Mouse (Mus musculus): ENCODE results near the gene Hist1h1d. TPM values are rescaled to one million over a fixed set of nuclear protein-coding genes. Genes with fewer than 3 reads are reported as not detected.
"Not testable (repeated sequence)": the region's sequence is repeated elsewhere in the genome, so short reads cannot be mapped to it uniquely, and the experiment has no call there.

Gene Hist1h1d
- total RNA-seq, 2 experiments from 2014 or later = 59.1 to 587 TPM

DNA sequence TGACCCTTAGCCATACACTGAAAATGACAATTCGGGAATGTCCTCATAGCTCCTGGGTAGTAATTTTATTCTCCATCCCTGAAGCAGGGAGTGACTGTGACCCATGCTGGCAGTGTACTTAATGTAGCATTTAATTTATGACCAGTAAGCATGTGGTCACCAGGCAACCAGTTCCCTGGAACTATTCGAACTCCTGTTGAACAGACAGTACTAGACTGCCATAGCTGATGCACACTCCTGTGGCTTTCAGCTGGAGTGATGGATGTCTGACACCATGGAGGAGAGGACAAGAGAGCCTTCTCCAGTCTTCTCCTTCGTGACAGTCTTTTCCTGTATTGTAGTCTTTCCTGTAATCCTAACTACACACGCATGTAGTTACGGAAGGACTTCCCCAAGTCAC, 24.1 kb upstream of the Hist1h1d start:
- no peak for ATAC-seq (replicated peaks; ENCODE audit: low FRiP score, poor library complexity, severe bottlenecking)

DNA sequence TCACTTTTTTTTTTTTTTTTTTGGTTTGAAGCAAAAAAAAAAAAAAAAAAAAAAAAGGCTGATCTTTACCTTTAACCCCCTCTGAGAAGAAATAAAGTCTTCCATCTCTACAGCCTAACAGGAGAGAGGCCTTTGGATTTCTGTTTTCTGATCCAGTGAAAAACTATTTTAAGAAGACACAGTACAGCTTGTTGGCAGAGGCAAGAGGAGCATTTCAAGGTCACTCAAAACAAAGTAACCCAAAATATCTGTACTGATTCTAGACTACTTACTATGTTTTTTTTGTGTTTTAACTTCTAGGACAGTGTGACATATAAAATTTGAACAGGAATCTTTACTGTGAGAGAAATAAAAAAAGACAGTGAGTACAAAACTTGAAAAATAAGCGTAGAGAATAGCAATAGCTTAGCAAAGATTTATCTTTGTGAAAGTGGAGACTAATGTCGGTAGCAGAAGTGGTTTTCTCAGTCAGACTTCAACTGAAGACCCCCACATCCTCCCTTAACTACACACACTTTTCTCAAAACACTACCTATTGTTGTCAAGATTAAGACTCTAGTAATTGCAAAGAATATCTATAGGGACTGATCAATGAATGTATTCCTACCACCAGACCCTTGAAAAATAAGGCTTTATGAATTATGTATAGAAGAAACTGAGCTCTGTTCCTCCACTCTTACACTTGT, 23.4 kb upstream of the Hist1h1d start:
- ATAC-seq (replicated peaks; ENCODE audit: low FRiP score, poor library complexity, severe bottlenecking) = no peak

DNA sequence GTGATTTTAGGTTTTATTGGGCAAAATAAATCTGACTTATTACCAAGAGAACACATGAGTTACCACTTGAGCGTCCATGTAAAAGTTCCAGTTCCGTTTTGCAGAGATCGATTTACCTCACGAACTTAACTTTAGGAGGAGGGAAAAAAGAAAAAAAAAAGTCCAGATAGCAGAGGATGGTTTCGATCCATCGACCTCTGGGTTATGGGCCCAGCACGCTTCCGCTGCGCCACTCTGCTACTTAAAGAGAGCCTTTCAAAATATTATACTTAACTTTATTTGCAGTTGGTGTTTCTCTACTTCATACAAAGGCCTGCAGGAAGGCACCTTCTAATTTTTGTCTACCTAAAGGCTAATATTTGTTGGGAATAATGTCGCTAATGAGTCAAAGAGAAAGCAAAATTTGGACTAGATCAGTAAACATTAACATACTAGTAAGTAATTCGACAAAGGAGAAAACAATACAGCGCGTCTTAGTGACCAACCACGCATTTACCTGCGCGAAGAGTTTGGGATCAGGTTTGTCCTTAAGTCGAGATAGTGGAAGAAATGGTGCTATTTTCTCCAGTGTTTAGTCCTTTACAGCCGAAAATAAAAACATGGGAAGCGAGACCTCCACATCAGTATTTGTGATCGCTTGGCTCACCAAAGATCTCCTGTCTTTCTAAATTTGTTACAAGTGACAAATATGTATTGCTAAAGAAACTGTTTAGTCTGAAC, 22.7 kb upstream of the Hist1h1d start:
- no peak for ATAC-seq (replicated peaks; ENCODE audit: low FRiP score, poor library complexity, severe bottlenecking)

DNA sequence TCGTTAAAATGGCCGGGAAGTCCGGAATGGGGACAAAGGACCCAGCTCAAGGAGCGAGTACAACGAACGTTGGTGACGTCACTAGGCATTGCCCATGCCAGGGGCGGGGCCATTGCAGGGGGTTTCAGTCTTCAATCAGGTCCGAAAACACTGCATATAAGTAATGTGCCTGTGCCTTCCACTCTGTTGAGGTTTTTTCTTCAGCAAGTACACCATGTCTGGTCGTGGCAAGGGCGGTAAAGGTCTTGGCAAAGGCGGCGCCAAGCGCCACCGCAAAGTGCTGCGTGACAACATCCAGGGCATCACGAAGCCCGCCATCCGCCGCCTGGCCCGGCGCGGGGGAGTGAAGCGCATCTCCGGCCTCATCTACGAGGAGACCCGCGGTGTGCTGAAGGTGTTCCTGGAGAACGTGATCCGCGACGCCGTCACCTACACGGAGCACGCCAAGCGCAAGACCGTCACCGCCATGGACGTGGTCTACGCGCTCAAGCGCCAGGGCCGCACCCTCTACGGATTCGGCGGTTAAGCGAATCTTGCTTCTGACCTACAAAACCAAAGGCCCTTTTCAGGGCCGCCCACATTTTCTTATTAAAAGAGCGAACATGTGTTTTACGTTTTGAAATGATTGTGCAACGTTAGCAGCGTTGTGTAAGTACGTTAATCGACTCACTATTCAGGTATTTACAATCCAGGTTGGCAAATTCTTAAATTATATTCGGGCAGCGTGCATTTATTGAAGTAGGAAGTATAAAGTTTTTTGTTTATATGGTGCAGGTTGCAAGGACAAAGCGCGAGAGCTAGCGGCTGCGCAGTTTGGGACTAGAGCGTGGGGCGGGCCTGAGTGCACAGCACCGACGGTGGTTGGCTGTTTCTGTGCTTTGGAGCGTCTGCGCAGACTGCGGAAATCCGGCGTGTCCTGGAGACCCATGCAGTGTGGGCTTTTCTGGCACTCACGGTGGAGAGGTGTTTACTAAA, 21.9 kb upstream of the Hist1h1d start, which contains the start of gene Hist1h4h:
Hist1h4h (plus strand) TSS at position 150 of the 975 bp plus-strand sequence.
- peak; percentile 50 for ATAC-seq (replicated peaks; ENCODE audit: low FRiP score, poor library complexity, severe bottlenecking)

DNA sequence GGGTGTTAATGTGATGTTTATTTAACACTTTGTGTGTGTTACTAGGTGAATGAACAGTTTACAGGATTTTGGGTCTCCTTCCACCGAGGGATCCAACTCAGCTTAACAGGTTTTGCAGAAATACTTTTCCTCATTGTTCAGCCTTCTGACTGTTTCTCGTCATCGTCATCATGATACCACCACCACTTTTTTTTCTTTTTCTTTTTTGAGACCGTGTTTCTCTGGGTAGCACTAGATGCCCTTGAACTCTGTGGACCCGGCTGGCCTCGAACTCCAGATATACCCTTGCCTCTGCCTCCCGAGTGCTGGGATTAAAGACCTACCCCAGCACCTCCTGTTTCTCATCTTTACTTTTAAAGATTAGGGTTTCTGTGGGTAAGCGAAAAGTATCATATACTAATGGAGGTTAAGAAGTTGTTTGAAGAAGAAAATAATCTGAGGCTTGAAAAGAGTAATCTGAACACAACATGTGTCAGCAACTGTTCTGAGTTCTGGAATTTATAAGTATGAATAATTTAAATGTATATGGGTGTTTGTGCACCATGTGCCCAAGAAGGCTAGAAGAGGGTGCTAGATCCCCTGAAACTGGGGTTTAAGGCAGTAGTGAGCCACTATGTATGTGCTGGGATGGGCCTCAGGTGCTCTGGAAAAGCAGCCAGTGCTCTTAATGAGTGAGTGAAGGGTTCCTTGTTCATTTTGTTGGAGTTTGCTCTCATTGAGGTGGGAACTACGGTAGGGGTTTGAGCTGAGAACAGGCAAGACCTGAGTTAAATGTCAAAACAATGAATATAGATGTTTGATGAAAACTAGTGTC, 20.6 kb upstream of the Hist1h1d start:
- no peak for ATAC-seq (replicated peaks; ENCODE audit: low FRiP score, poor library complexity, severe bottlenecking)

DNA sequence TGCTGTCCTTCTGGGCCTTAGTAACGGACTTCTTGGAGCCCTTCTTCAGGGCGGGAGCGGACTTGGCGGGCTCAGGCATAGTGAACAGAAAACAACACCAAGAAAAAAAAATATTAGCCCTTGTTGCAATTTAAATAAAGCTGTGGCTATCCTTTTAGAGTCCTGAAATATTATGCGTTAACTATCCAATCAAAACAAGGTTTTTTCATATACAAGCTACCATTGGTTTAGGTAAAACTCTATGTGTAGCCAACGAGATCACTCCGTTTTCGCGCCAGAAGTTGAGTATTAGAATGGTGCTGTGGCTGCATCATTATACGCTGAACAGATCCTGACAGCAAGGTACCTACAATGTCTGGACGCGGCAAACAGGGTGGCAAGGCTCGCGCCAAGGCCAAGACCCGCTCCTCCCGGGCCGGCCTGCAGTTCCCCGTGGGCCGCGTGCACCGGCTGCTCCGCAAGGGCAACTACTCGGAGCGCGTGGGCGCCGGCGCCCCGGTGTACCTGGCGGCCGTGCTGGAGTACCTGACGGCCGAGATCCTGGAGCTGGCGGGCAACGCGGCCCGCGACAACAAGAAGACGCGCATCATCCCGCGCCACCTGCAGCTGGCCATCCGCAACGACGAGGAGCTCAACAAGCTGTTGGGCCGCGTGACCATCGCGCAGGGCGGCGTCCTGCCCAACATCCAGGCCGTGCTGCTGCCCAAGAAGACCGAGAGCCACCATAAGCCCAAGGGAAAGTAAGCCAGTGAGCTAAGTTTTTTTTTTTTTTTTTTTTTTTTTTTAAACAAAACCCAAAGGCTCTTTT, 19.3 kb upstream of the Hist1h1d start, which contains the start of gene Hist1h2af:
Hist1h2af (plus strand) TSS at position 347 of the 808 bp plus-strand sequence.
- peak; percentile 47 for ATAC-seq (replicated peaks; ENCODE audit: low FRiP score, poor library complexity, severe bottlenecking)

DNA sequence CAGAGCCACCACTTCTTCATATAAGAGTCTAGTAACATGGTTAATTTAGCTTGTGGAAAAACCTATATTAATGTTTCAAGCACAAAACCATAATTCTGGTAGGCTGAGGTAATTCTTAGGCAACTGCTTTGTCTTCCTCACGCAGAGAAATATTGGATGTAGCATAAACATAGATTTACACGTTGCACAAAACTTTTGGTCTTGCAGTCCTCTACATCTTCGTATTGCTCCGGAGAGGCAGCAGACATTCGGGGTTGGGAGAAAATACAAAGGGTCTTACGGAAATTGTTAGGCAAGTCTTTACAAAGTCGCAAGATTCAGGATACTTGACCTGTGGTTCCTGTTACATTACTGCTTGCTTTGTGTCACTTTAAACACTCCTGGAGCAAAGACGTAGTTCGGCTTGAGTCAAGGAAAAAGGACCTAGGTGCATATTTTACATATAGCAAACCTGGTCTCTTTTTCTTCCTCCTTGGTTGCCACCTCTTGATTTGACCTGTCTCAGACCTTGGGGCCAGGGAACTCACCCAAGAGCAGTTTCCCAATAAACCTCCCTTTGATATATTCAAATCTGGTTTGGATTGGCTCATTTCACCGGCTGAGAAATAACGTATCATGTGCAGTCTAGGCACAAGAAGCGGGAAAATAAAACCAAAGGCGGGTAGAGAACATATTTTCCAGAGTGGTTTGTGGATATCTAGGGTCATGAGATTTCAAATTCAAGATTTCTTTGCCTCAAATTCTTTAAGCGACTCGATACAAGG, 18.5 kb upstream of the Hist1h1d start:
- ATAC-seq (replicated peaks; ENCODE audit: low FRiP score, poor library complexity, severe bottlenecking) = peak; percentile 23

DNA sequence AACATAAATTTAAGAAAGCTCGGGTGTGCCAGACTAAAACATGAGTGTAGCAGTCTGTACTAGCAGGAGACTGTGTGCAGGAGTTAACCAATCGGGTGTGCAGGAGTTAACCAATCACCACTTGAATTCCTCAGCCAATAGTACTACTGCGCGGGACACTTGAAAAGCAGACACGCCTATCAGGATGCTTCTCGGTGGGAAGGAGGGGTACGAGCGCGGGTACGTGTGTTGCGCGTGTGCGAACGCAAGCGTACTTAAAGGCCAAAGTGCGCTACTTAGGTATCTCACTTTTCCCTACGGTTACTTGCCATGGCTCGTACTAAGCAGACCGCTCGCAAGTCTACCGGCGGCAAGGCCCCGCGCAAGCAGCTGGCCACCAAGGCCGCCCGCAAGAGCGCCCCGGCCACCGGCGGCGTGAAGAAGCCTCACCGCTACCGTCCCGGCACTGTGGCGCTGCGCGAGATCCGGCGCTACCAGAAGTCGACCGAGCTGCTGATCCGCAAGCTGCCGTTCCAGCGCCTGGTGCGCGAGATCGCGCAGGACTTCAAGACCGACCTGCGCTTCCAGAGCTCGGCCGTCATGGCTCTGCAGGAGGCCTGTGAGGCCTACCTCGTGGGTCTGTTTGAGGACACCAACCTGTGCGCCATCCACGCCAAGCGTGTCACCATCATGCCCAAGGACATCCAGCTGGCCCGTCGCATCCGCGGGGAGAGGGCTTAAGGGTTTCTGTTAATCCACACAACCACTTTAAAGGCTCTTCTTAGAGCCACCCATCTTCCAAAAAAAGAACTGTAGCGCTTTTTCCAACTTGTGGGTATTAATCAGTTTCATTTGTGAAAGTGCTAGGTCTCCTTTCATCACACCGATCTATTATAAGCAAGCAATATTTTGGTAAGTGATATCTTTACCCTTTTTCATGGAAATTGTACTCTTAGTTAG, 17.7 kb upstream of the Hist1h1d start, which contains the start of gene Hist1h3g:
Hist1h3g (plus strand) TSS at position 286 of the 939 bp plus-strand sequence.
- peak; percentile 70 for ATAC-seq (replicated peaks; ENCODE audit: low FRiP score, poor library complexity, severe bottlenecking)

- ATAC-seq (replicated peaks; ENCODE audit: low FRiP score, poor library complexity, severe bottlenecking) = no peak
These were observed 16.8 kb upstream of the Hist1h1d start for GRCm38 (mm10) chr13:23536076-23536822.

GRCm38 (mm10) chr13:23537006-23537710, 15.9 kb upstream of the Hist1h1d start:
- no peak for ATAC-seq (replicated peaks; ENCODE audit: low FRiP score, poor library complexity, severe bottlenecking)

DNA sequence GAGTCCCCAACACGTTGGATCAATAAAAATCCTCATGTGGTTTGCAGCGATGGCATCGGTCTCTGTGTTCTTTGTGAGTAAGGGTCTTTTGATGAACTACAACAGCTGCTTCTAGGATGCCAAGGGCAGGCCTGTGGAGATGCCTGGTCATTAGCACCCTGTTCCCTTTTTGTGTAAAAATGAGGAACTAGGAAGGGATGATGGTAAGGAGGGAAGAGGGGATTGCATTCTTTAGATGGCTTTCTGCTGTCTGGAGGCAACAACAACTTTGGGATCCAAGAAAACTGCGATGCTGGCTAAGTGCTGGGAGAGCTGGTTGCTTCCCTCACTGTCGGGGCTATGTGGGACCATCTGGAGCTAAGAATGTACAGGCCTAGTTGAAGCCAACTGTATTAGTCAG, 14.8 kb upstream of the Hist1h1d start:
- no peak for ATAC-seq (replicated peaks; ENCODE audit: low FRiP score, poor library complexity, severe bottlenecking)

- ATAC-seq (replicated peaks; ENCODE audit: low FRiP score, poor library complexity, severe bottlenecking) = not testable (repeated sequence)
These were observed 13.2 kb upstream of the Hist1h1d start for GRCm38 (mm10) chr13:23539821-23540220.

- no peak for ATAC-seq (replicated peaks; ENCODE audit: low FRiP score, poor library complexity, severe bottlenecking)
These were observed 11.6 kb upstream of the Hist1h1d start for GRCm38 (mm10) chr13:23541497-23541896.

DNA sequence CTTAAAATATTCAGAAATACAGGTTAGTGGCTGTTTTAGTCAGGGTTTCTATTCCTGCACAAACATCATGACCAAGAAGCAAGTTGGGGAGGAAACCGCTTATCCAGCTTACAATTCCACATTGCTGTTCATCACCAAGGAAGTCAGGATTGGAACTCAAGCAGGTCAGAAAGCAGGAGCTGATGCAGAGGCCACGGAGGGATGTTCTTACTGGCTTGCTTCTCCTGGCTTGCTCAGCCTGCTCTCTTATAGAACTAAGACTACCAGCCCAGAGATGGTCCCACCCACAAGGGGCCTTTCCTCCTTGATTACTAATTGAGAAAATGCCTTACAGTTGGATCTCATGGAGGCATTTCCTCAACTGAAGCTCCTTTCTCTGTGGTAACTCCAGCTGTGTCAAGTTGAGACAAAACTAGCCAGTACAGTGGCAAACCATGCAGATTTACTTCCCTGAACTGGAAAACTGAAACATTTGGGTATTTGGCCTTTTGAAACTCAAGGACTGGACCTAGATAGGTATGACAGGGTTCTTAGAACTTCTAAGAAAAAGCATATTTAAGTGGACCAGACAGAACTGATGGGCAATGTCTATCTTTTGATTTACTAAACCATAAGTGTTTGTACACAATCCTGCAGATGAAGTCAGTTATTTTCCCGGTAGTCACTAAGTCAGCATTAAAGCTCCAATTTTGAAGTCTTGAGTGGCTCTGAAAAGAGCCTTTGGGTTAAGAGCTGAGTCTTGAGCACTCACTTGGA, 10.7 kb upstream of the Hist1h1d start:
- not testable (repeated sequence) for ATAC-seq (replicated peaks; ENCODE audit: low FRiP score, poor library complexity, severe bottlenecking)

Measured in erythroid progenitor cell, adult 5-6 weeks (primary cell).